Mouse (Mus musculus) spleen, adult 2 months (tissue): ENCODE results near the gene Map3k15.

Experiments used
- CTCF ChIP-seq: fragments of 200-500 bp; IDR thresholded peaks from 2 replicates; pipeline ENCODE4 v1.5.1; 2011; ENCODE audit warnings: mild to moderate bottlenecking, inconsistent platforms; ENCODE audit not compliant: insufficient read depth, insufficient read length, insufficient replicate concordance; ENCODE audit errors: extremely low read depth
- POLR2A ChIP-seq: fragments of 200-500 bp; IDR thresholded peaks from 2 replicates; pipeline ENCODE4 v1.6.1; 2011; ENCODE audit warnings: low read depth, low read length, inconsistent platforms

GRCm38 (mm10) chrX:160107817-160108216 is 119.6 kb downstream of the Map3k15 start:
- no peak for TF ChIP-seq CTCF
- no peak for TF ChIP-seq POLR2A
